Mouse (Mus musculus): ENCODE results near the gene Sema4b.

The Sema4b gene

DNA sequence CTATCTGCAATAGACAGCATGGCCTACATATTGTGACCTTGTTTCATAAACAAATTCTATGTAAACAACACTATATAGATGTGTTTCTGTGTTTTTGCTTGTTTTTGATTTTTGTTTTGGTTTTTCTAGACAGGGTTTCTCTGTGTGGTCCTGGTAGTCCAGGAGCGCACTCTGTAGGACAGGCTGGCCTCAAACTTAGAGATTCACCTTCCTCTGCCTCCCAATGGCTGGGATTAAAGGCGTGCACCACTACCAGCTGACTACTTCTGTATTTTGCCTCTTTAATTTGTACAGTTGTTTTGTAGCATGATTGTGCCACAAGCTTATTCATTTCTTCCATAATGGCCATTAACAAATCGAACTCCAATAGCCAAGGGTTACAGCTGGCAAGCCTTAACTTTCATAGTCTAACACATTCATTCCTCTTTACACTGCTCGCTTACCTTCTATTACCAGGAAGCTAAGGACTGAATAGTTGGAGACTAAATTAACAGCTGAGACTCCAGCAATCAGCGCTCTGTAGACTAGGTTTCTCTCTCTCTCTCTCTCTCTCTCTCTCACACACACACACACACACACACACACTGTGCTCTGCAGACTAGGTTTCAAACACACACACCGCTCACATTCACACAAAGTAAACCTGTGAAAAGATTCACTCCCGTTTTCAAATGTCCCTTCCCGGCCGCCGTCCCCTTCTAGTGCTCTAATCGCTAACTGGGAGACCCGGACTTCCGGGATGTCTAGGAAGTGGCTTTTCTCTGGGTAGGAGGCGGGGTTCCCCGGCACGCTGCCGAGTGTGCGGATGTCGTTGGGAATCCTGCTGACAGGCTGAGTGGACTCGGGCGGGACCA lies 82.5 kb downstream of the Sema4b start, which contains the start of gene Vps33b:
Gene Vps33b, plus strand, starts transcription at position 753 of the 854 bp plus-strand sequence.
- in situ Hi-C loops (cut with MboI) = no loop called here

GRCm38 (mm10) chr7:80269751-80270255 lies 83.2 kb downstream of the Sema4b start:
- in situ Hi-C loops (cut with MboI) = no loop called here

DNA sequence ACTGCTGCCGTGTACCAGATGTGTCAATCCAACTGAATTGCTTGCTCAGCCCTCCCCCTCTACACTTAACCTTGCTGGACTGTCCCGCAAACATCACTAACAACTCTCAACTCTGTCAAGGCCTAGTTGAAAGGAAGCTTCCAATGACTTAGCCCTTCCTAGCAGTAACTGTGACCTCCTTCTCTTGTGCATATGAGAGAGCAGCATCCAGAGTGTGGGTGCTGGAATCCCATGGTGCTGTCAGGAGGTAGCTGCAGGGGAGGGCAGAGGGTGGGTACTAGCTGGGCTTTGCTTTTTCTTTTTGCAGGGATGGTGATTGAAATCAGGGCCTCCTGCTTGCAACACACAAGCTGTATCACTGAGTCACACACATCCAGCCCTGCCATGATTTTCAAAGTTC lies 86.8 kb downstream of the Sema4b start:
- in situ Hi-C loops (cut with MboI) = no loop called here
